Mouse (Mus musculus) liver, embryonic 14.5 days (tissue): Measurements from ENCODE around the gene Rfx2.

Experiments used
- CTCF ChIP-seq: IDR thresholded peaks from 2 replicates; pipeline ENCODE4 v1.5.1; 2016; ENCODE audit warnings: antibody characterized with exemption, low read depth, control low read depth
- EP300 ChIP-seq: IDR thresholded peaks from 2 replicates; pipeline ENCODE4 v1.6.1; 2016; ENCODE audit warnings: antibody characterized with exemption, low read depth

DNA sequence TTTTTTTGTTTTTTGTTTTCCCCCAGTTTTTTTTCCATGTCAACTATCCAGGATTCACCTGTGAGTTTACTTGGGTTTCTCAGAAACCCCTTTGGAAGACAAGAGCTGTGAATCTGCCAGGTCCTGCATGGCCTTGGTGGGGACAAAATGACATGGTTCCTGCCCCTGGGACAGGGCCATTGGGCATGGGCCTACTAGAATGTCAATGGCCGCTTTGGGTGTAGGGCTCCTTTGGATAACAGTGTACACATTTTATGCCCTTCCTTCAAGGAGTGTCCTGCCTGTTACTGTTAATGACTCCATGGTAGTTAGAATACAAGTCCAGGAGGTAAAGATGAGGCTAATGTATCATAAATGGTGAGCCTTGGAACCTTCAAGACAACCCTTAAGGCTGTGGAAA is 2.1 kb upstream of the Rfx2 start:
- TF ChIP-seq CTCF (no peak), EP300 (no peak)
